In genomic region chr15:18987671-18988070, GRCm38 (mm10) we compare ENCODE assay signal across 16 mouse cellular contexts.
"Had no signal": no experiment of that assay in that cellular context is flagged by ENCODE, and none has a peak within 500 bp of the region (broad histone marks: within the 10 kb centered on the region; RNA-seq: fewer than 3 reads in every experiment).

No protein-coding gene starts in this region.

- H3K27me3 ChIP-seq: neural tube, embryonic 13.5 days; neural tube, embryonic 15.5 days; stomach, embryonic 15.5 days had no signal

- DNase-seq: retina, postnatal 1 day; right cerebral cortex, adult 18-20 months; right cerebral cortex, postnatal 14 days; right cerebral cortex, postnatal 25 days; right cerebral cortex, postnatal 4 days; spleen, adult 18-20 months; thymus, adult 18-20 months; thymus, adult 2 months; thymus, postnatal 14 days; thymus, postnatal 25 days; thymus, postnatal 36 days; thymus, postnatal 4 days had no signal

- H3K4me2 ChIP-seq: neural tube, embryonic 13.5 days; neural tube, embryonic 15.5 days; stomach, embryonic 15.5 days had no signal

- H3K4me1 ChIP-seq: neural tube, embryonic 15.5 days; stomach, embryonic 15.5 days had no signal

- H3K9ac ChIP-seq: neural tube, embryonic 13.5 days; neural tube, embryonic 15.5 days; stomach, embryonic 15.5 days had no signal

- H3K36me3 ChIP-seq: neural tube, embryonic 13.5 days; neural tube, embryonic 15.5 days; stomach, embryonic 15.5 days had no signal

- H3K4me3 ChIP-seq: neural tube, embryonic 13.5 days; neural tube, embryonic 15.5 days; stomach, embryonic 15.5 days had no signal

- H3K27ac ChIP-seq: neural tube, embryonic 13.5 days; neural tube, embryonic 15.5 days; stomach, embryonic 15.5 days; stomach, postnatal 0 days had no signal

- H3K9me3 ChIP-seq: neural tube, embryonic 13.5 days; neural tube, embryonic 15.5 days; stomach, embryonic 15.5 days had no signal
